Mouse (Mus musculus) cerebellum, adult 9-10 months (tissue): ENCODE measurements at regions not wholly inside any gene's neighbourhood (a gene's known extent, or its start where the extent isn't known, plus 50 kb on each side); places are given as distances from the start of the nearest gene placed in this dataset.

Experiments
- DNase-seq: peaks from one replicate; pipeline ENCODE4 v3.0.0; 2022

DNA sequence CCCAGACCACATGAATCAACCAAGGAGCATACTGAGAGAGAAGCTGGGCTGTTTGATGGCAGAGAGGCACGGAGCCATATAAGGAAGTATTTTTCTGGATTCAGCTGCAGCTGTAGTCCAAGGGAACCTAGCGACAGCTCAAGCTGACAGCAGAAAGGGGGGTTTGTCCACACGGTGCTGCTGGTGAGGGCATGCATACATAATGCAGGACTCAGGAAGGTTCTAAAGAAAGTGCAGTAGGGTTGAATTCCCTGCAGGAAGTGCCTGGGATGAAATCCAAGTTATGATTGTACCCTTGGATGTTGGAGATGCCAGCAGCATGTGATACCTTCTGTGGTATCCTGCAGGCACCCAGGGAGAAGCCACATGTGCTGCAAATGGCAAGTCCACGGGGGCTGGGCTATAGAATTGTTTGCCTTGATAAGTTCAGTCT is 381.7 kb upstream of the Camk1g start:
- peak; percentile 88 for DNase-seq

DNA sequence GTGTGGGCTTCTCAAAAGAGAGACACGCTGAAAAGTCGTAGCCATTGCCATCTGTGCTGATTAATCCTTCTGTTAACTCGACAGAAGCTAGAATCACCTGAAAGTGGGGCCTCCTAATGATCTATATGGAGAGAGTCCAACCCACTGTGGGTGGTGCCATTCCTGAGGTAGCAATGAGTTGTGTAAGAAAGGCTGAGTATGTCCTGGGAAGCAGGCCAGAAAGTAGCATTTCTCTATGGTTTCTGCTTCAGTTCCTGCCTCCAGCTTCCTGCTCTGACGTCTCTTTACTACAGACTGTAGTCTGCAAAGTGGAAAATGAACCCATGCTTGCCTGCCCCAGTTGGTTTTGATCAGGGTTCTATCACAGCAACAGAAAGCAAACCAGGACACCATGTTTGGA is 380.8 kb upstream of the Camk1g start:
- peak; percentile 52 for DNase-seq

DNA sequence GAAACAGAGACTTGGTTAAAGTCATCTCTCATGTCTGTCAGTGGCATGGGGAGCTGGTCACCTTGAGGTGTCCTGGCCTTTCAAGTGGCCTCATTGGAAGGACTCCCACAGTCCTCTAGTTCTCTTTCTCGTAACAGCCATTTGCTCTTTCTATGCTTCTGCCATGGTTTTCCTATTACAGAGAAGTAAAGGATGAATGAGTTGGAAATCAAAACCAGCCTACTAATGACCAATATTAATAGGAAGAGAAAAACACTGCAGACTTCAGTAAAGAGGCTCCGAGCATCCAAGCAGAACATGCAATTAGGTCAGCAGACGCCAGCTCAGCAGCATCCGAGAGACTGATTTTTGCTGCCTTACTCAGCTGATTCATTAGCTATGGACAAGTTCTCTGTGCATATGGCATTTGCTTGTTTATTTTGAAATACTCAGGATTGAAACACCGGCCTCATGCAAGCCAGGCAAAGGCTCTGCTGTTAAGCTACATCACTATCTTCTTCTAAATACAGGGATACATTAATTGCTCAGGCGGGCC is 377.4 kb upstream of the Camk1g start:
- DNase-seq = peak; percentile 67

DNA sequence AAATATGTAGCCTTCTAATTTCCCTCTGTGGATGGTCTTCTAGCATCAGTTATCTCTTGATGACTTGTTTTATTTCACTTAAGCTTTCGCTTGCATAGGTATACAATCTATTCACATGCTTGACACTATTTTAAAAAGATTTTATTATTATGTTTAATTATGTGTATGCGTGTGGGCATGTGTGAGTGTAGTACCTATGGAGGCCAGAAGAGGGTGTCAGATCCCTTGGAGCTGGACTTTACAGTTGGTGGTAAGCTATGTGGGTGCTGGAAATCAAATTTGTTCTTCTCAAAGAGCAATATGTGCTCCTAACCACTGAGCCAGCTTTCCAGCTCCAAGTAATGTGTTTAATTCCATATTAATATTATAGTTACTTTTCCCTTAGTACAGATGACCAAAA is 372.6 kb upstream of the Camk1g start:
- DNase-seq = no peak

DNA sequence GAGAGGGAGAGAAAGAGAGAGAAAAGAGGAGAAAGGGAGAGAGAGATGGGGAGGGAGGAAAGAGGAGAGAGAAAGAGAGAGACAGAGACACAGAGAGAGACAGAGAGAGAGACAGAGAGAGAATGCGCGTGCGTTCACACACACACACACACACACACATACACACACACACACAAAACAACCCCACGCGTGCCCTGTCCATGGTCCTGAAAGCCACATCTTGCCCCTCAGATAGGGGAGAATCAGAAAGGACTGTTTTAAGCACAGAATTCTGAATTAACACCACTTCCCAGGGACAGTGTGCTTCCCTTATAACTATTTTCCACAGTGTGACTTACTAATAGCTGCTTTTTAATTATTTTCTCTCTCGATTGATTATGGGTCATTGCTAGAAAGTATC is 368.7 kb upstream of the Camk1g start:
- no peak for DNase-seq

DNA sequence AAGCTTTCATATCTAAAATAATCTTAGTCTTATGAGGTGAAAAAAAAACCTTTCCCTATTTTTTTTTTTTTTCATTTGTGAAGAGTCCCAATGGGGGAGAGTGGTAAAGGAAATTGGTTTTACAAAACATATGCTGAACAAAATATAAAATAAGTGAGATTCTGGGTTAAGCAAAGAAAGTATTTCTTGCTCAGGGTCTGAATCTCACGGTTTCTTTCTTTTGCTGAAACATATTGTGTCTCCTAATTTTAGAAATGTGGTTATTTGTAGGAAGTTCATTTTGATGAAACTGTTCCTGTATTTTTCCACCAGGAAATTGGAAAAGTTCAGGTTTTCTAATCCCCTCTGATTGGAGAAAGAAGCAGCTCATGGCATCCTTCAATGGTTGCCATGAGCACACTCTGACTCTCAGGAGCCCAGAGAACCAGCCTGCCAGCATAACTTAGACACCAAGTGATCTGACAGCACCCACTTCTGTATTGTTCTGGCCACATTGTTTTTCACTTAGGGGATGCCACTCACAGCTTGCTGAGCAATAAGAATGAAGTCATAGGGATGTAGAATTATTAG is 365.9 kb upstream of the Camk1g start:
- DNase-seq = no peak

DNA sequence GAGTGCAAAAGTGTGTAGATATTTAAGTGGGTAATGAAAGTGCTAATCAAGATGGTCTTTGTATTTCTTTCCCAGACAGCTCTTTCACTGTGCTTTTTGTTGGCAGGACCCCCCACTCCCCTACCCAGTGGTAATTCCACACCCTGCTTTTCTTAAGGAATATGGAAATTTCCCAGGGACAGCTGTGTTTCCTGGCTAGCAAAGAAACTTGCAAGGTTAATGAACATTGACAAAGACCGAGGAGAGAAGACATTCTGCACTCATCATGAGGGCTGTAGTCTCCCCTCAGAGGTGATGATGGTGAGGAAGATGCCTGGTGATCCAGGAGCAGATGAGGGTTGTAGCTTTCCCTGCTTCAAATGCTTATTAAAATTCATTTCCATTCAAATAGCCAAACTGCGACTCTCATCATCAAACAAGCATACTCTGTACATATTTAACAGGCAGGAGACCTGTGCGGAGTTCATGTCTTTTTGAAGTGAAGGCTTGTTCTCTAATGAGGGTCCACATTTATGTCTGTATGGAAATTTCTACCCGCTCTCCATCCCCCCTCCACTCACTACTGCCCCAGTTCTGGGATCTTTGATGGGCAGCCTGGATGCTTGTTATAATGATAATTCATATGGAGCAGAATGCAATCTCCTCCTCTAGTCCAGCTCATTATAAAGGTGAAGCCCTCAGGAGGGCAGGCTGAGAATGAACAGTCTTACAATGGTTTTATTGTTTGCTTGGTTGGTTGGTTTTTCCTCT is 364.1 kb upstream of the Camk1g start:
- DNase-seq = no peak

DNA sequence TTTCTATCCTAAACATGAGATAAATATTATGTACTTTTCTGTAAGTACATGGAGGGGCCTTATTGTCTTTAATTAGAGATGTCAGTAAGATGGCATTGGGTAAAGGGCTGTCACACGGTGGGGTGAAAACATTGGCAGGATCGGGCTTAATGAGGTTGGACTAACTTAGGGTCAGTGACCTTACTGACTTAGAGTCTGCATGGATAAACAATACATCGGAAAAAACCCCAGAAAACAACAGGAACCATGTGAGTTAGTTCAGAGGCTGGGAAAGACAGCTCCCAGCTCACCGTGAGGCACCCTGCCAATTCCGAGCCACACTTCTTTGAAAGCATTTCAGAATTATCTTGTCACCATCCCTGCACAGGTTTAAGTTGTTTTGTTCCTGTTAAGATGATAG is 363.3 kb upstream of the Camk1g start:
- DNase-seq = no peak

DNA sequence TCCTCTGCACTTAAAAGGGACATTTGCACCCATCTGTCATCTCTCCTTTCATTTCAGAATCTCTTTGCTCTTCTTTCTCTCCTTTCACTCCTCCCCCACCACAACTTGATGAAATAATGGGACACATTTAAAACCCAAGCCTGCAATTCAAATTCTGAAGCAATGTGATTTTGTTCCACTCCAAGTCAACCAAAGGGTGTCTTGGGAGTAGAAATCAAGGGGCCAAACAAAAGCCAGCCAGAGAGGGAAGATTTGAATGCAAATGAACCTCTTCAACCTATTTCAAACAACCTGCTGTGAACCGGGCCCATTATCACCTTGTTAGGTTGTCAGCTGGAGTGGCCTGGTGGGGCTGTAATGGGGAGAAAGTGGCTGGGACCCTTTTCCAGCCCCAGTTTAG is 362.0 kb upstream of the Camk1g start:
- DNase-seq = no peak

DNA sequence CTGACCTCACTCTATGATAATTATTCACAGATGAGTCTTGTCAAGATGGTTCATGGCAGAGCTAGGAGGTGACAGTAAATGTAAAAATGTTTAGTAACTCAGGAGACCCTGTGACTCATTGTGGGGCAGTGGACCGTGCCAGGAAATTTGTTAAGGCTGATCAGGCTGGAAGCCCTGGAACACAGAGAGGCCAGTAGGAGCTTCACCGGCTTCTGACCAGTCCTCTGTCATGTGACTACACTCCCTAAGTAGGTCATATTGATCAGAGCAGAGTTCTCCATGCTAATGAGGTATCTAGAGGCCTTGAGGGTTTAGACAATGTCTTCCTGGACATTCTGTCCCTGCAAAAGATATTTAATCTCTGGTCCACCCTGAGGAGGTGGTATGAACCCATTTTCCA is 351.8 kb upstream of the Camk1g start:
- no peak for DNase-seq

DNA sequence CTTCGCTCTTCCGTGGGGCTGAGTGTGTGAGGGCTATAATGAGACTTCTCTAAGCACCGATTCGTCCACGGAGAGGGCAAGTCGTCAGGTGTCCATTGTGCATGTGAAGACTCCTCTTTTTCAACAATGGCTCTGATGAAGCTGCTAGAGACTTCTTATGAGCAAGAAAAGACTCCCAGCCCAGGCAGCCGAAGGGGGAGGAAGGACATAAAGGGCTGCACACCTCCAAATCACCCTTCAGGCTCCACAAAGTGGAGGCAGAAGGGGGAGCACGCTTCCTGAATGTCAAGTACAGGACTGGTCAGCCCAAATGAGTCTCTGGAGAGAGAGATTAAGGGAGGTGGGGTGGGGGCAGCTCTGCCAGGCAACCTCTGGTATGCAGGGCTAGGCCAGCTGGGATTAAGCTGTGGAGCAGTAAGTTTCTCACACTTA is 350.3 kb upstream of the Camk1g start:
- no peak for DNase-seq

DNA sequence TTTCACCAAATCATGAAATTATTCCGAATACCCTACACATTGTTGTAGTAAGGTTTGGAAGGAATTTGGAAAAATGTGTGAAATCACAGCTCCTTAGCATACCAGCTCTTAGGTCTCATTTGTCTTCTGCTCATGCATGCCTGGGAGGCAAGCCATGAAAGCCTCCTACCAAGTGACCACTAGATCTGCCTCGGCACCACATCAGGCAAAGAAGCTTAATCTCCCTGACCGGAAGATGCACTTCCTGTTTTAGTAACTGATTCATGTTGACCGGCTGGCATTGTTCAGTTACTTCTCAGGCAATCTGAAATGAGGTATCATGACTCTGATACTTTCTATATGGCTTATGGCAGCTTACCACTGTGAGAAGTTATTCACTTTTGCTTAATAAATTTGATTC is 345.2 kb upstream of the Camk1g start:
- no peak for DNase-seq

DNA sequence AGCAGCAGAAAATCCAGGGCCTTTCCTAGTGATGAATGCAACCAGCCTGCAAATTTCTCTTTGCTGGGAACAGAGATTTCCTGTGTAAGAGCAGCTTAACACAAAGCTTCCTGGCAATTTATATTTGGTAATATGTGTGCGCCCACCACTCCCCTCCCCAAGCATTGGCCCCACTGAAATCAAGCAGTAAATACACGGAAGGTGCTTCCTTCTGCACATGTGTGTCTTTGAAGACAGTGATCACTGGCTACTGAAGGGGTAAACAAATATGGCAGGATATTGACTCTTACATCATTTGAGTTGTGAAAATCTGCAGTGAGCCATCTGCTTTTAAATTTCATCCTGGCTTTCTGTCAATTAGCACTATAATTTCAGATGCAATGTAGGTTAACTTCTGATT is 344.5 kb upstream of the Camk1g start:
- no peak for DNase-seq

DNA sequence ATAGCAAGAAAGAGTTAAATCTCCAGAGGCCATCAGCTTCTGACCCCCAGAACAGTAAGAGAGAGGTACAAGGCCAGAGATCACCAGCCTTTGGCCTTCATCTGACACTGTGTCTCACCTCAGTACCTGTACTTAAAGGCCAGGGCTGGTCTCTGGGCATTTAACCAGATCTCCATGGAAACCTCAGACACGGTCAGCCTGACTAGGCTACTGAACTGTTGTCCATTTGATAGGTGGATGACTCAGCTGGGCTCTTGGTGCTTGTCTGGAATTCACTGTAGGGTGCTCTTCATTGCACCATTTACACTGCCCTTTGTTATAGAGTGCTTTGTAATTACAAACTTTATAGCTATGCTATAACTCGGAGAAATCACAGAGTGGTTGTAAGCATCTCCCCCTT is 335.1 kb upstream of the Camk1g start:
- peak; percentile 15 for DNase-seq

DNA sequence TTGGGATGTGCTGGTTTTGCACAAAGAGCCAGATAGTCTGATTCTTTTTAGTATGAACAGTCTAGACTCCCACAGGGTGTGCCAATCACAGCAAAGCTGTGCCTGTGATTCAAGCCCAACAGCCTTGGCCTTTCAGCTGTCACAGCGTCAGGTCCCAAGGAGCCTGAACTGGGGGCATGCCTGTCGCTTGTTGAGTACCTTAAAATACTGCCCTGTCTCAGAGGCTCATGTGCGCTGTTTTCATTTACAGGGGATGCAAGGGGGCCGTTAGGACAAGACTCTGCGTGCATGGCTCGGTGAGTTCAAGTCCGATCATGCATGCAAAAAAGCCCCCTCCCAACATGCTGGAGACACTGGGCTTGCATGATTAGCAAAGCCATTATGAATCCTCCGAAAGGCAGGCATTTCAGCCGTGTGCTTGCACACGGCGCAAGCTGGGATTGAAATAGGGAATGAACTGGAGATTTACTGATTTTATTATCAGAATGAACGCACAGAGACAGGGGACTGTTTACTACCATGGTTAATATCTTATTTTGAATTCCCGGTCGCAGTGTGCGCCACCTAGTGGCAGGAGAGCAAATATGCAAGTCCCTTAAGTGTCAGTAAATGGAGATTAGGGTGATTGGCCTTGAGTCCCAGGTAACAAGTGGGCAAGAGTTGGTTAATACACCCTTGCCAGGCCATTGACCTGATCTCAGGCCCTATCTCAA is 332.8 kb upstream of the Camk1g start:
- DNase-seq = peak; percentile 59

DNA sequence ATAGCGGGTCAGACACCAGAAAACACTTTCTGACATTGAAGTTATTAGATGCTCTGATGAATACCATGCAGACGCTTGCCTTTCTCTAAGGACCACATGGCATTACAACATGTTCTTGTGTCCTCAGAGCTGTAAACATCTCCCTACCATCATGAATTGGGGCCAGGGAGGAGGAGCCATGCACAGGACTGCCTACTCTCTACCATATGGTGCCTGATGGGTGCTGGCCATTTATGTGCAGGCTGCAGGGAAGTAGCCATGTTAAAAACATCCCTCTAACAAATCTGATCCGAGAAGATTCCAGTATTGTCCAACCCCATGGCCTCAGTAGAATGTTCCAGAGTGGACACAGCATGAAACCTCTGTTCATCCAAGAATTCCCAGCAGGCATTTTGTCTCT is 330.1 kb upstream of the Camk1g start:
- peak; percentile 48 for DNase-seq

DNA sequence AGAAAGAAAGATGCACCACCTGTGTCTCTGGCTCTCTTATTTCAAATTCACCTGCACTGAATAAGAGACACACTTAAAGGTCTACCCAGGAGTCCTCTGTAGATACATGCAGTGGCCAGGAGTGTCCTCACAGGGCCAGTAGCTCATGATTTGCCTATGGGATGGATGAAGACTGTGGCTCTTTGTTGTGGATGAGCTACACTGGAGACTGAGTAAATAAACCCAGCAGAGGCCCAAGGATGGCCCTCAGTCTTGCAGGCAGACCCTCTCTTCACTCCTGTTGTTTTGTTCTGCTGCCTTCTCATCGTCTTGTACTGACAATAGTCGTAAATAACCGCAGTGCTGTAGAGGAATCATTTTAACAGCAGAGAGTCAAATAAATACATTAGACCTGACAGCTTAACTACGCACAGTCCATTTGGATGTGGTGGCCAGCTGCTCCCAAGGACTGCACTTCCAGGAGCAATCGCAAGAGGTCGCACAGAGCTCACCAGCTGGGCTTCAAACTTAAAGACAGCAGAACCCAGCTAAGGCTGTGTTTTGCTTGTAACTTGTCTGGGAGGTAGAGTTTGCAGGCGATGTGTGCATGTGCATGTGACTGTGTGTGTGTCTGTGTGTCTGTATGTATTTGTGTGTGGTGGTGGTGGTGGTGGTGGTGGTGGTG is 328.6 kb upstream of the Camk1g start:
- DNase-seq = peak; percentile 85

DNA sequence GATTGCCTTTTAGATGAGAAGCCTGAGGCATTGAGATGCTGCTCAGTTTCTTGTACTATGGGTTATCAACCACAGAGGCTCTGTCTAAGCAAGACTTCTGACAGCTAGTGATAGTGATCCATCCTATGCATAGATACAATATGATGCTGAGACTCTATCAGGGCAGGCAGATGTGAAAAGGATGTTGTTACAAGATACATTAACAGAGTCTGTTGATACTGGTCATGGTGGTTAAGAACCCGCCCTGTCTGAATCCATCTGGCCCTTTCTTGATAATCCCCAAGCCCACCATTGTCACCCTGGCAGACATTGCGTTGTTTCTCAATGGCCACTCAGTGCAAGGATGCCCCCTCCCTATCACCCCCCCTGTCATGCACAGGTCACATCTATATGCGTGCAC is 327.8 kb upstream of the Camk1g start:
- no peak for DNase-seq

DNA sequence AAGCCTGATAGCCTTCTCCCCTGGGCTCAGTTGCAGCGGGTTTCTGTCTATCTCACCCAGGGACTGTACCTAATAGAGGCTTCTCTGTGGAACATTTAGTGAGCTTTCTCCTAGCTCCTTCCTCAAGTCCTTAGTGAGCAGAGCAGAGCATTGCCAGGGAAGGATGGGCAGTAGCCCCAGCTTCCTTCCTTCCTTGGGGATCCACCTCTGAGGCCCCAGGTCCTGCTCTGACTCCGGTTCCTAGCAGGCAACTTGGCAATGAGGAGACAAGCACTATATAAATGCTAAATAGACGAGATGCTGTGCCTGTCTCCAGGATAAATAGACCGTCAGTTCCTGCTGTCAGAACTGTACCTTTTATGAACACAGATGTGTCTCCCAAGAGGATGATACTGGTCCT is 326.9 kb upstream of the Camk1g start:
- no peak for DNase-seq

DNA sequence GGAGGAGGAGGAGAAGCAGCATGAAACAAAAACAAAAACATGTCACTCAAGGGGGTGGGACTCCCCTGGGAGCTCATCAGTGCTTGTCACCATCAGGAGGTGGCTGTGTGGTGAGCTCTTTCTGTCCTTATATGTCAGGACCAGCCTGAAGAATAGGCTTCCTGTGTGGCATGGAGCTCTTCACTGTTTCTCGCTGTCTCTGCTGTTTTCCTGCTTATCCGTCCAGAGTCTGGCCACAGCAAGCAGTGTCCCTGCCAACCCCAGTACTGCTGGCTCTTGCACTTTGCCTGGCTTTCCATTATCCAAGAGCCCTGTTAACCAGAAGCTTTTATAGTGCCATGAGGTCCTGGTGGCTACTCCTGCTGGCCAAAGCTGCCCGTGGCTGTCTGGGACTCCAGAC is 322.9 kb upstream of the Camk1g start:
- peak; percentile 20 for DNase-seq

DNA sequence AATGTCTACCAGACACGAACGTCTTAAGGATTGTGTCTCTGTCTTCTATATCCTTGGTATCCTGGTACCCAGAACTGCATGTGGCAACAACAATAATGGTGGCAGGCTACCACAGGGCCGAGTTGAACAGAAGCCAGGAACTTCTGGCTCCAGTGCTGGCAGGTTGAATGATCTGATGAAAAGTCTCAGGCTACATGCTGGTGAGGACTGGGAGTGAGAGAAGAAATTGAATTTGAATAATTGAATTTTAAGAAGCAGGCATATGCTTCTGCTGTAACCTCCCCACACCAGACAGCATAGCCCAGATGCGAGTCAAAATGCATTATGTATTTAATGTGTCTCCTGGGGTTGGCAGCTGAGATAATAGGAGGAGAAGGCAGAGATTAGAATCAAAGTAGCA is 319.5 kb upstream of the Camk1g start:
- DNase-seq = no peak

DNA sequence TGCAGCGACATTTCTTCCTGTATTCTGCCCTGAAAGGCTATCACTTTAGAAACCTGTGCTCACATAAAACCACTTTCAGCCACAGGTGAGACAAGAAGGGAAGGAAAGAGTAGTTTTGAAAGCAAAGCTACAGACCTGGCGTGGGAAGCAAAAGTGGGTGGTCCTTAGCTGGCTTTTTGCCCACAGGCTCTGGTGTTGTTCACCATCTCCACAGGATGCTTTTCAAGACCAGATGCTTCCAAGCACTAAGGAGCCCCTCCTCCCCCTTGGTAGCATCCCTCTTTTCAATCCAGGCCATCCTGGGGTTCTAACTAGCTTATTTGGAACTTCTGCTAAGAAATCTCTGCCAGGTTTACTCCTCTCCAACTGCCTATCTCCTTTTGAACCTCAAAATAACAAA is 312.8 kb upstream of the Camk1g start:
- no peak for DNase-seq

DNA sequence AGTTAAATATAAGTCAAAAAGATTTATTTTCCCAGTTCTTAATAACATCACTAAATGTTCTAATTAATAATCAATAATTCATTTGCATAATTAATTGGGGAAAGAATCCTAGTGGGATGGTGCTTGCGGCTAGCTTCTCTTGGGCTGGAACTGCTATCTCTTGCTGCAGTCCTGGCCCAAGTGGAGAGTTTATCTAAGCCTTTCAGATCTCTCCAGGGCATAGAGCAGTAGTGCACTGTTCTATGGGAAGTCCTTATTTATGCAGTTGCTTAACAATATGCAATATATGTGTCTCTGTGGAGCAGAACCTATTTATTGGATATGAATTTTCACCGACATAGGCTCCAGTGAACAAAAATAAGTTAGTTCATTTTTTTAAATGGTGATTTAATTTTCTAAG is 308.4 kb upstream of the Camk1g start:
- no peak for DNase-seq
